Mouse (Mus musculus): ENCODE data around the gene Cavin1. TPM values are rescaled to one million over a fixed set of nuclear protein-coding genes. Genes with fewer than 3 reads are reported as not detected.

Cavin1 gene
- total and polyA plus RNA-seq, 3 experiments = 3.4 to 9.0 TPM; not detected in 1

GRCm38 (mm10) chr11:100963647-100964046 is 7.0 kb downstream of the Cavin1 start:
- peaks cover 0 to 11% of the 10 kb centered on the region in 2 experiments; a peak in 2 of 4 replicates for H3K36me3 ChIP-seq (ENCODE audit: control insufficient read depth in 1 of 2, insufficient read depth in 2 of 2, low read length in 2 of 2)
- no peaks in the 10 kb centered on the region for H3K79me2 ChIP-seq (ENCODE audit: control insufficient read depth, insufficient read depth, low read length, poor library complexity)
- H3K4me1 ChIP-seq (ENCODE audit: control insufficient read depth in 1 of 2, insufficient read depth in 2 of 2, low read length in 2 of 2) = peaks cover 11 to 25% of the 10 kb centered on the region in 2 experiments
- DNase-seq (ENCODE audit: low read depth, low spot score) = no peak
- no peak for TF ChIP-seq GABPA (IDR thresholded peaks at IDR 0.05; ENCODE audit: low read depth, low read length)
- TF ChIP-seq POLR2AphosphoS5 (IDR thresholded peaks at IDR 0.05; ENCODE audit: borderline replicate concordance, low read depth, low read length) = no peak
- TF ChIP-seq MAX (IDR thresholded peaks at IDR 0.05; ENCODE audit: low read length) = no peak
- TF ChIP-seq USF2 (IDR thresholded peaks at IDR 0.05; ENCODE audit: borderline replicate concordance in 1 of 2, insufficient read depth in 1 of 2, low read depth in 1 of 2, low read length in 2 of 2) = no peak
- TF ChIP-seq CHD2 (IDR thresholded peaks at IDR 0.05; ENCODE audit: low read length) = no peak
- no peak for TF ChIP-seq TBP (IDR thresholded peaks at IDR 0.05; ENCODE audit: low read depth, low read length)
- no peak for TF ChIP-seq MEF2A (IDR thresholded peaks at IDR 0.05; ENCODE audit: extremely low read depth, insufficient replicate concordance, low read depth, low read length, poor library complexity, severe bottlenecking)
- TF ChIP-seq RCOR1 (IDR thresholded peaks at IDR 0.05; ENCODE audit: low read depth, low read length) = no peak
- TF ChIP-seq TAL1 (IDR thresholded peaks at IDR 0.05; ENCODE audit: low read length) = no peak
- TF ChIP-seq E2F4 (IDR thresholded peaks at IDR 0.05; ENCODE audit: borderline replicate concordance, low read depth, low read length) = no peak
- TF ChIP-seq NELFE (IDR thresholded peaks at IDR 0.05; ENCODE audit: low read depth, low read length) = no peak
- no peak for TF ChIP-seq USF1 (IDR thresholded peaks at IDR 0.05; ENCODE audit: low read depth, low read length)
- no peak for TF ChIP-seq ELF1 (IDR thresholded peaks at IDR 0.05; ENCODE audit: low read depth, low read length)
- no peak for TF ChIP-seq ZNF384 (IDR thresholded peaks at IDR 0.05; ENCODE audit: low read depth, low read length)
- TF ChIP-seq JUND (IDR thresholded peaks at IDR 0.05; ENCODE audit: low read depth, low read length) = no peak
- no peak for TF ChIP-seq ZC3H11A (IDR thresholded peaks at IDR 0.05; ENCODE audit: low read depth, low read length)
- TF ChIP-seq POLR2AphosphoS2 (IDR thresholded peaks at IDR 0.05; ENCODE audit: low read length) = no peak
- no peak for TF ChIP-seq POLR2A (IDR thresholded peaks at IDR 0.05; ENCODE audit: control insufficient read depth in 1 of 2, insufficient read depth in 1 of 2, low read depth in 1 of 2, low read length in 2 of 2, poor library complexity in 1 of 2)
- no peak for TF ChIP-seq BHLHE40 (IDR thresholded peaks at IDR 0.05; ENCODE audit: borderline replicate concordance, low read depth, low read length)
- H3K27ac ChIP-seq (ENCODE audit: control insufficient read depth, low read depth, low read length) = no peak overlapping the region
- H3K9ac ChIP-seq (ENCODE audit: control insufficient read depth, low read depth, low read length, poor library complexity, severe bottlenecking) = no peak overlapping the region
- H3K9me3 ChIP-seq (replicated peaks; ENCODE audit: insufficient read depth, low read length) = no peaks in the 10 kb centered on the region
- no peaks in the 10 kb centered on the region for H3K27me3 ChIP-seq (ENCODE audit: control insufficient read depth in 1 of 2, insufficient read depth in 2 of 2, low read length in 2 of 2)
- no peak overlapping the region for H3K4me3 ChIP-seq (ENCODE audit: control insufficient read depth in 1 of 2, insufficient read depth in 1 of 2, low read depth in 2 of 2, low read length in 2 of 2)

DNA sequence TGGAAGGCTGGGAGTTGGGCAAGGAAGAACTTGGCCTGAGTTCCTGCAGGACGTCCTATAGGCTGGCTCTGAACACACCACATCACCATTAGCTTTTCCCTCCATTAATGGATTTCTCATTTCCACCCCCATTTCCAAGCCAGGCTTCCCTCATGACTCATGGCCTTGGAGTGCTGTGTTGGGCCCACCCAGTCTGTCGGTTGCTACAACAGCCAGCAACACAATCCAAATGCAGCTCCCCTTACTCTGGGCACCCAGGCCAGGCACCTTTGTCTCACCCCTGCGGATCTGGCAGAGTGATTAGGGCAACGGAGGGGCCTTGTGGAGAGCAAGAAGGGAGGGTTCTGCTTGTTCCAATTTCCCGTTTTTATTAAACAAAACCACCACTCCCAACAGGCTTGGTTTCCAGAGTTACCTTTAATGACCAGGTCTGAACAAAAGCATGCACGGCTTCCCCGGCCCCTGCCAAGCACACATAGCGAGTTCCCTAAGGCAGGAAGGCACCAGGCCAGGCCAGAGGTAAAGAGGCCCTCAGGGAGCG is 8.2 kb downstream of the Cavin1 start:
- peak; percentile 38 for DNase-seq (ENCODE audit: low read depth, low spot score)
- H3K4me1 ChIP-seq (ENCODE audit: control insufficient read depth in 1 of 2, insufficient read depth in 2 of 2, low read length in 2 of 2) = peaks cover 11 to 25% of the 10 kb centered on the region in 2 experiments
- no peak overlapping the region; the same call in 1 of the 2 replicates for H3K9ac ChIP-seq (ENCODE audit: control insufficient read depth, low read depth, low read length, poor library complexity, severe bottlenecking)

More for the DNA sequence above, 8.2 kb downstream of the Cavin1 start:
- H3K36me3 ChIP-seq (ENCODE audit: control insufficient read depth in 1 of 2, insufficient read depth in 2 of 2, low read length in 2 of 2) = peaks cover 0 to 11% of the 10 kb centered on the region in 2 experiments; a peak in 2 of 4 replicates
- no peaks in the 10 kb centered on the region for H3K79me2 ChIP-seq (ENCODE audit: control insufficient read depth, insufficient read depth, low read length, poor library complexity)
- H3K27me3 ChIP-seq (ENCODE audit: control insufficient read depth in 1 of 2, insufficient read depth in 2 of 2, low read length in 2 of 2) = no peaks in the 10 kb centered on the region
- H3K4me3 ChIP-seq (ENCODE audit: control insufficient read depth in 1 of 2, insufficient read depth in 1 of 2, low read depth in 2 of 2, low read length in 2 of 2) = no peak overlapping the region
- no peak for TF ChIP-seq NELFE (IDR thresholded peaks at IDR 0.05; ENCODE audit: low read depth, low read length)
- TF ChIP-seq TAL1 (IDR thresholded peaks at IDR 0.05; ENCODE audit: low read length) = no peak
- no peak for TF ChIP-seq POLR2A (IDR thresholded peaks at IDR 0.05; ENCODE audit: control insufficient read depth in 1 of 2, insufficient read depth in 1 of 2, low read depth in 1 of 2, low read length in 2 of 2, poor library complexity in 1 of 2)
- no peak for TF ChIP-seq USF1 (IDR thresholded peaks at IDR 0.05; ENCODE audit: low read depth, low read length)
- no peak for TF ChIP-seq MXI1 (IDR thresholded peaks at IDR 0.05; ENCODE audit: low read depth, low read length)
- no peak for TF ChIP-seq USF2 (IDR thresholded peaks at IDR 0.05; ENCODE audit: borderline replicate concordance in 1 of 2, insufficient read depth in 1 of 2, low read depth in 1 of 2, low read length in 2 of 2)
- no peak for TF ChIP-seq MYC (IDR thresholded peaks at IDR 0.05; ENCODE audit: low read depth, low read length)
- TF ChIP-seq MAX (IDR thresholded peaks at IDR 0.05; ENCODE audit: low read length) = no peak
- no peak for TF ChIP-seq SMC3 (IDR thresholded peaks at IDR 0.05; ENCODE audit: low read depth, low read length)
- TF ChIP-seq TBP (IDR thresholded peaks at IDR 0.05; ENCODE audit: low read depth, low read length) = no peak
- H3K9me3 ChIP-seq (replicated peaks; ENCODE audit: insufficient read depth, low read length) = no peaks in the 10 kb centered on the region
- H3K27ac ChIP-seq (ENCODE audit: control insufficient read depth, low read depth, low read length) = no peak overlapping the region
